Mouse (Mus musculus) CH12.LX (cell line): ENCODE results near the gene Sfswap. TPM values are rescaled to one million over a fixed set of nuclear protein-coding genes. Genes with fewer than 3 reads are reported as not detected.

Source experiments
- DNase-seq: peaks from one replicate; pipeline ENCODE4 v3.0.0-alpha.2; 2013; ENCODE audit errors: extremely low read depth
- H3K27ac ChIP-seq: 2 replicates; pipeline ENCODE4 v1.5.1; 2012; ENCODE audit warnings: low read depth, mild to moderate bottlenecking, control low read depth, moderate library complexity; ENCODE audit not compliant: insufficient read depth
- H3K27me3 ChIP-seq: replicated peaks from 2 replicates; pipeline ENCODE3; 2012; ENCODE audit warnings: inconsistent platforms
- H3K36me3 ChIP-seq, 2 experiments: replicated peaks in 1 of 2; 2 replicates each; pipeline versions ENCODE3 to v1.6.1; 2012; ENCODE audit warnings: inconsistent platforms in 1 of 2, low read length in 1 of 2, mild to moderate bottlenecking in 1 of 2, mixed read lengths in 1 of 2, moderate library complexity in 1 of 2; ENCODE audit not compliant: control insufficient read depth in 1 of 2, insufficient read depth in 1 of 2
- H3K4me1 ChIP-seq, 2 experiments: 2 replicates each; pipeline ENCODE4 v1.6.1; 2012; ENCODE audit warnings: inconsistent platforms in 1 of 2, moderate library complexity in 1 of 2; ENCODE audit not compliant: insufficient read depth in 2 of 2, control insufficient read depth in 1 of 2
- H3K4me2 ChIP-seq: 2 replicates; pipeline ENCODE4 v1.6.1; 2012; ENCODE audit warnings: low read depth, mild to moderate bottlenecking, control low read depth; ENCODE audit not compliant: poor library complexity, insufficient read depth, severe bottlenecking
- H3K4me3 ChIP-seq, 3 experiments: fragments of 150-350 bp in 1 of 3; sonication (generic) in 1 of 3; replicated peaks in 1 of 3; 2 replicates each; pipeline versions ENCODE3 to v1.5.1; 2011 to 2012; ENCODE audit warnings: low read depth in 2 of 3, low read length in 2 of 3, mild to moderate bottlenecking in 2 of 3, moderate library complexity in 2 of 3, control low read depth in 1 of 3, improper control_type of control experiment in 1 of 3, inconsistent platforms in 1 of 3, mixed read lengths in 1 of 3; ENCODE audit not compliant: poor library complexity in 1 of 3
- H3K79me2 ChIP-seq: replicated peaks from 2 replicates; pipeline ENCODE4 v1.6.1; 2012; ENCODE audit warnings: mild to moderate bottlenecking, moderate library complexity; ENCODE audit not compliant: control insufficient read depth, poor library complexity, insufficient read depth, severe bottlenecking; ENCODE audit errors: extremely low read depth
- H3K9ac ChIP-seq: 2 replicates; pipeline ENCODE4 v1.6.1; 2012; ENCODE audit warnings: low read depth, mild to moderate bottlenecking, control low read depth, moderate library complexity; ENCODE audit not compliant: insufficient read depth
- H3K9me3 ChIP-seq: replicated peaks from 2 replicates; pipeline ENCODE3; 2012; ENCODE audit warnings: low read length, inconsistent platforms, mixed read lengths
- CHD1 ChIP-seq: IDR thresholded peaks from 2 replicates; pipeline ENCODE4 v1.6.1; 2012; ENCODE audit warnings: low read depth, low read length, improper control_type of control experiment, inconsistent platforms
- E2F4 ChIP-seq: IDR thresholded peaks from 2 replicates; pipeline ENCODE4 v1.6.1; 2011; ENCODE audit warnings: low read depth, low read length, improper control_type of control experiment; ENCODE audit not compliant: insufficient replicate concordance
- EP300 ChIP-seq: IDR thresholded peaks from 2 replicates; pipeline ENCODE4 v1.6.1; 2011; ENCODE audit warnings: low read length, improper control_type of control experiment
- ETS1 ChIP-seq: conservative IDR thresholded peaks from 2 replicates; pipeline ENCODE4 v1.6.1; 2012; ENCODE audit warnings: low read depth, mild to moderate bottlenecking, inconsistent platforms, low read length, improper control_type of control experiment, moderate library complexity
- GABPA ChIP-seq: IDR thresholded peaks from 2 replicates; pipeline ENCODE4 v1.6.1; 2012; ENCODE audit warnings: low read depth, low read length, improper control_type of control experiment, inconsistent platforms; ENCODE audit not compliant: insufficient replicate concordance
- JUND ChIP-seq: conservative IDR thresholded peaks from 2 replicates; pipeline ENCODE4 v1.6.1; 2011; ENCODE audit warnings: low read depth, low read length, improper control_type of control experiment
- KAT2A ChIP-seq: IDR thresholded peaks from 2 replicates; pipeline ENCODE4 v1.6.1; 2012; ENCODE audit warnings: low read length, improper control_type of control experiment, inconsistent platforms; ENCODE audit not compliant: insufficient replicate concordance
- MAFK ChIP-seq: IDR thresholded peaks from 2 replicates; pipeline ENCODE4 v1.6.1; 2011; ENCODE audit warnings: low read length, improper control_type of control experiment; ENCODE audit not compliant: insufficient replicate concordance
- MAX ChIP-seq: IDR thresholded peaks from 2 replicates; pipeline ENCODE4 v1.6.1; 2011; ENCODE audit warnings: low read length, improper control_type of control experiment
- MYC ChIP-seq: IDR thresholded peaks from 2 replicates; pipeline ENCODE4 v1.6.1; 2011; ENCODE audit warnings: low read depth, mild to moderate bottlenecking, improper control_type of control experiment, low read length
- NELFE ChIP-seq: IDR thresholded peaks from 2 replicates; pipeline ENCODE4 v1.6.1; 2011; ENCODE audit warnings: low read depth, low read length, improper control_type of control experiment
- PAX5 ChIP-seq: IDR thresholded peaks from 2 replicates; pipeline ENCODE4 v1.6.1; 2012; ENCODE audit warnings: low read length, inconsistent platforms, mixed read lengths
- POLR2AphosphoS2 ChIP-seq: IDR thresholded peaks from 2 replicates; pipeline ENCODE4 v1.6.1; 2011; ENCODE audit warnings: low read depth, low read length, improper control_type of control experiment
- RAD21 ChIP-seq: IDR thresholded peaks from 2 replicates; pipeline ENCODE4 v1.6.1; 2011; ENCODE audit warnings: low read depth, mild to moderate bottlenecking, low read length, improper control_type of control experiment, moderate library complexity
- RCOR1 ChIP-seq: conservative IDR thresholded peaks from 2 replicates; pipeline ENCODE4 v1.6.1; 2012; ENCODE audit warnings: low read depth, mild to moderate bottlenecking, inconsistent platforms, low read length, improper control_type of control experiment
- SMC3 ChIP-seq: IDR thresholded peaks from 2 replicates; pipeline ENCODE4 v1.6.1; 2011; ENCODE audit warnings: low read depth, low read length, improper control_type of control experiment
- UBTF ChIP-seq: IDR thresholded peaks from 2 replicates; pipeline ENCODE4 v1.6.1; 2012; ENCODE audit warnings: low read depth, mild to moderate bottlenecking, inconsistent platforms, low read length, improper control_type of control experiment, moderate library complexity
- USF2 ChIP-seq: conservative IDR thresholded peaks from 2 replicates; pipeline ENCODE4 v1.6.1; 2011; ENCODE audit warnings: low read depth, low read length, improper control_type of control experiment
- ZKSCAN1 ChIP-seq: IDR thresholded peaks from 2 replicates; pipeline ENCODE4 v1.6.1; 2012; ENCODE audit warnings: low read depth, inconsistent platforms, low read length, improper control_type of control experiment, borderline replicate concordance
- ZMIZ1 ChIP-seq: IDR thresholded peaks from 2 replicates; pipeline ENCODE4 v1.6.1; 2012; ENCODE audit warnings: low read depth, mild to moderate bottlenecking, inconsistent platforms, low read length, improper control_type of control experiment
- ZNF384 ChIP-seq: IDR thresholded peaks from 2 replicates; pipeline ENCODE4 v1.6.1; 2012; ENCODE audit warnings: low read depth, low read length, improper control_type of control experiment, inconsistent platforms
- dilution Hi-C: fragments of 300-500 bp; cut with MboI; formaldehyde crosslinking; loops from 2 replicates; pipeline ENCODE4 v1.14.3; 2020; ENCODE audit warnings: low sequenced_read_pairs; ENCODE audit not compliant: extremely low pct_unique_long_range_greater_than_20kb, extremely low pct_ligation_motif_present
- in situ Hi-C: fragments of 300-500 bp; cut with MboI; formaldehyde crosslinking; loops from 3 replicates; pipeline ENCODE4 v1.14.3; 2019; ENCODE audit warnings: low sequenced_read_pairs, low pct_ligation_motif_present, low pct_unique_long_range_greater_than_20kb, mixed read lengths
- polyA plus RNA-seq: library from polyadenylated mRNA; unstranded; fragments of >175 nt; gene quantifications from 2 replicates; pipeline ENCODE4 v1.2.1, GENCODE M21; 2012; ENCODE audit warnings: low read depth; ENCODE audit not compliant: insufficient read length
- total RNA-seq, 2 experiments: library from RNA; depleted of rRNA; stranded (reverse); fragments of 300-350 nt in 1 of 2; fragments of >200 nt in 1 of 2; gene quantifications; 2 replicates each; pipeline ENCODE4 v1.2.3; 2012 to 2014

The Sfswap gene
- total and polyA plus RNA-seq, 3 experiments, result 24.9 to 70.4 (median 36.0) TPM

DNA sequence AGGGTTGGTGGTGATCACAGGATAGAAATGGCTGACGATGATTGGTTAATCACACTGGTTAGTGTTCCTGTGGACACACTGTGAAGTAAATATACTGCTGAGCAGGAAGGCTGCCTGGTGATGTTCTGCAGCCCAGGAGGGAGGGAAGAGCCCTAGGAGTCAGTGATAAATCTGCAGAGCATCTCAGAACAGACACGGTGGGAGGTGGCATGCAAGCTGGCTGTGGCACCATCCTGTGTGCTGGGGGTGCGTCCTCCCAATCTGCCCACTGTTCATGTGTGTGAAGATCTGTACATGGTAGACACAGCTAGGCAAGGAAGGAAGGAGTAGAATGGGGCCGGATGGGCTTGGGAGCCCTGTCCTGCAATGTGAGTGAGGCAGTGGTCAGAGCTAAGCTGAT, 67.6 kb downstream of the Sfswap start:
- Histone ChIP-seq H3K27me3 (no peaks in the 10 kb centered on the region), H3K9ac (no peak overlapping the region), H3K4me3 (no peak overlapping the region), H3K79me2 (no peaks in the 10 kb centered on the region), H3K9me3 (no peaks in the 10 kb centered on the region), H3K4me2 (no peak overlapping the region), H3K4me1 (no peaks in the 10 kb centered on the region), H3K36me3 (peaks cover 70 to 88% of the 10 kb centered on the region in 2 experiments), H3K27ac (no peak overlapping the region)
- no peak for DNase-seq
- dilution Hi-C loops, result no loop called here
- no peak for TF ChIP-seq ZMIZ1
- no peak for TF ChIP-seq USF2
- TF ChIP-seq CHD1, result no peak
- no peak for TF ChIP-seq MAFK
- no peak for TF ChIP-seq PAX5
- TF ChIP-seq EP300, result no peak
- TF ChIP-seq NELFE, result no peak
- TF ChIP-seq KAT2A, result no peak
- TF ChIP-seq ZKSCAN1, result no peak
- no peak for TF ChIP-seq POLR2AphosphoS2
- no peak for TF ChIP-seq RAD21
- no peak for TF ChIP-seq RCOR1
- TF ChIP-seq JUND, result no peak
- TF ChIP-seq E2F4, result no peak
- no peak for TF ChIP-seq ZNF384
- in situ Hi-C loops, result no loop called here

DNA sequence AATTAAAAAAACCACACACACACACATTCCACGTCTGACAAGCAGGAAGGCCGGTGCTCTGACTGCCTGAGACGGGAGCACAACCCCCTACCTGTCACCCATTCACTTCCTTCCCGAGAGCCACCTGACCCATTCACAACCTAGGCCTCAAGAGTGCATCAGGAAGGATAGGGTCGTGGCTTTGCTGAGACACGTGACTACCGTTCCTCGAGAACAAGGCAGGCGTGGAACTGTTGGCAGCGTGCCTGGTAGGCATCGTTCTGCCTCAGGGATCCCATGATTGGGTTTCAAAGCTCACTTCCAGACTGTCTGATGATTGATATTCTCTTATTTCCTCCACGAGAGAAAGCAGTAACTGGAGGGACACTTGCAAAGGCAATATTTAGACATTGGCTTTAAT, 77.2 kb downstream of the Sfswap start:
- H3K9me3 ChIP-seq, result no peaks in the 10 kb centered on the region
- H3K79me2 ChIP-seq, result no peaks in the 10 kb centered on the region
- H3K4me3 ChIP-seq, result no peak overlapping the region
- peaks cover 38% of the 10 kb centered on the region for H3K27me3 ChIP-seq
- in situ Hi-C loops, result no loop called here
- H3K4me1 ChIP-seq, result 0 out of 4 replicates have a peak, but pooled peaks cover 0 to 5% of the 10 kb centered on the region in 2 experiments
- TF ChIP-seq ZKSCAN1, result no peak
- no peak for TF ChIP-seq E2F4
- TF ChIP-seq SMC3, result no peak
- TF ChIP-seq GABPA, result no peak
- no peak for TF ChIP-seq ETS1
- no peak for TF ChIP-seq MYC
- no peak for TF ChIP-seq ZNF384
- no peak for TF ChIP-seq UBTF
- no peak for TF ChIP-seq RAD21
- no peak for TF ChIP-seq MAX
- no peak for TF ChIP-seq USF2
- no peak for DNase-seq
- H3K27ac ChIP-seq, result no peak overlapping the region
- no peaks in the 10 kb centered on the region for H3K36me3 ChIP-seq
- no peak overlapping the region for H3K9ac ChIP-seq
- dilution Hi-C loops, result no loop called here
- H3K4me2 ChIP-seq, result no peak overlapping the region
